In genomic region chr6:126568046-126568830, GRCm38 (mm10) we compare ENCODE assay signal across 14 mouse cellular contexts. TPM values are rescaled to one million over a fixed set of nuclear protein-coding genes. Genes with fewer than 3 reads are reported as not detected.
"Had no signal": no experiment of that assay in that cellular context is flagged by ENCODE, and none has a peak within 500 bp of the region (broad histone marks: within the 10 kb centered on the region; RNA-seq: fewer than 3 reads in every experiment).

No protein-coding gene starts in this region.

- H3K4me1 ChIP-seq: limb, embryonic 13.5 days; midbrain, embryonic 13.5 days had no signal

- H3K27me3 ChIP-seq: limb, embryonic 13.5 days; midbrain, embryonic 13.5 days had no signal

- ATAC-seq: midbrain, embryonic 13.5 days had no signal

- H3K4me2 ChIP-seq: limb, embryonic 13.5 days; midbrain, embryonic 13.5 days had no signal

- H3K9me3 ChIP-seq: limb, embryonic 13.5 days; midbrain, embryonic 13.5 days had no signal

- H3K36me3 ChIP-seq: limb, embryonic 13.5 days; midbrain, embryonic 13.5 days had no signal

- H3K27ac ChIP-seq: limb, embryonic 13.5 days; liver, embryonic 14.5 days; midbrain, embryonic 13.5 days had no signal

- DNase-seq: kidney, postnatal 14 days; lung, adult 18-20 months; retina, postnatal 1 day; right cerebral cortex, postnatal 4 days; spleen, adult 18-20 months; thymus, adult 18-20 months; thymus, postnatal 14 days had no signal

- H3K4me3 ChIP-seq: limb, embryonic 13.5 days; midbrain, embryonic 13.5 days; myocyte had no signal

- H3K9ac ChIP-seq: limb, embryonic 13.5 days; liver, embryonic 14.5 days; midbrain, embryonic 13.5 days had no signal

RNA-seq across cellular contexts. Expression of gene Kcna5, which starts 33.0 kb away (rescaled TPM):
- total RNA-seq: megakaryocyte-erythroid progenitor cell, adult 5-6 weeks; neutrophil, adult 5-6 weeks had no signal
- polyA plus RNA-seq: liver, adult 2 months; myocyte had no signal
